Mouse (Mus musculus): ENCODE measurements around the gene 9530053A07Rik. TPM values are rescaled to one million over a fixed set of nuclear protein-coding genes. Genes with fewer than 3 reads are reported as not detected.

Gene 9530053A07Rik
- total RNA-seq, 2 experiments from 2014 or later = 0.09 TPM; not detected in 1

GRCm38 (mm10) chr7:28208396-28208987 is 79.2 kb downstream of the 9530053A07Rik start:
- DNase-seq (ENCODE audit: low spot score in 2 of 2) = no peak
- intact Hi-C loops (cut with DNase I) = no loop called here

GRCm38 (mm10) chr7:28208988-28209508 is 79.8 kb downstream of the 9530053A07Rik start:
- peak; percentile 77 to 88 for DNase-seq (ENCODE audit: low spot score in 2 of 2)
- intact Hi-C loops (cut with DNase I) = no loop called here

GRCm38 (mm10) chr7:28210731-28211130 is 81.5 kb downstream of the 9530053A07Rik start:
- DNase-seq (ENCODE audit: low spot score in 2 of 2) = no peak
- intact Hi-C loops (cut with DNase I) = loop anchor here (5.0 kb wide), 2 partner anchors 63 to 158 kb away; partner anchors contain the start of gene Psmc4

GRCm38 (mm10) chr7:28214142-28214541 is 84.9 kb downstream of the 9530053A07Rik start:
- intact Hi-C loops (cut with DNase I) = loop anchor here (5.0 kb wide), 2 partner anchors 67 to 162 kb away; partner anchors contain the start of gene Psmc4

More at GRCm38 (mm10) chr7:28214142-28214541, 84.9 kb downstream of the 9530053A07Rik start:
- no peak for DNase-seq (ENCODE audit: low spot score in 2 of 2)

Other genes starting within 250 kb of the 9530053A07Rik start
- gene Zfp974, start 200.0 kb upstream of the 9530053A07Rik start, total RNA-seq (2021) = 10 to 100 TPM; 15.9 to 18.1 TPM
- 10 to 100 TPM; 21.0 to 21.1 TPM for gene Zfp780b, start 150.3 kb upstream of the 9530053A07Rik start, total RNA-seq (2021)
- gene Zfp850, start 115.4 kb upstream of the 9530053A07Rik start, total RNA-seq (2021) = 1 to 10 TPM; 5.9 to 6.4 TPM
- gene Psmc4, start 79.4 kb upstream of the 9530053A07Rik start, total RNA-seq (2021) = 100 to 1,000 TPM; 124 to 130 TPM
- under 1 TPM; 0.25 to 0.44 TPM for gene Fcgbp, start 58.2 kb upstream of the 9530053A07Rik start, total RNA-seq (2021)
- gene Fbl, start 40.2 kb downstream of the 9530053A07Rik start, total RNA-seq (2021) = 10 to 100 TPM; 51.5 to 55.3 TPM
- 10 to 100 TPM; 44.2 to 47.0 TPM for gene Dyrk1b, start 50.0 kb downstream of the 9530053A07Rik start, total RNA-seq (2021)
- gene Eid2, start 138.4 kb downstream of the 9530053A07Rik start, total RNA-seq (2021) = 10 to 100 TPM; 58.4 to 61.2 TPM
- gene Eid2b, start 148.3 kb downstream of the 9530053A07Rik start, total RNA-seq (2021) = 10 to 100 TPM; 32.5 to 34.3 TPM
- 1 to 10 TPM in 1 of 2 experiments, under 1 TPM in 1; 0.25 to 1.7 TPM for gene Selenov, start 161.7 kb downstream of the 9530053A07Rik start, total RNA-seq (2021)
- 1 to 10 TPM; 1.4 to 2.0 TPM for gene Dll3, start 172.8 kb downstream of the 9530053A07Rik start, total RNA-seq (2021)
- 10 to 100 TPM; 39.0 to 40.8 TPM for gene Timm50, start 182.6 kb downstream of the 9530053A07Rik start, total RNA-seq (2021)
- gene Supt5, start 209.3 kb downstream of the 9530053A07Rik start, total RNA-seq (2021) = 100 to 1,000 TPM; 113 to 119 TPM
- gene Rps16, start 221.2 kb downstream of the 9530053A07Rik start, total RNA-seq (2021) = 100 to 1,000 TPM; 438 to 443 TPM
- gene Plekhg2, start 243.1 kb downstream of the 9530053A07Rik start, total RNA-seq (2021) = 1 to 10 TPM; 5.0 to 6.7 TPM